Mouse (Mus musculus) frontal cortex, adult 2 months (tissue): ENCODE results near the gene Fam69a. TPM values are rescaled to one million over a fixed set of nuclear protein-coding genes. Genes with fewer than 3 reads are reported as not detected.
A peak's percentile ranks its signal among the peaks of the same experiment; 100 is the strongest.
"Not testable (repeated sequence)": the region's sequence is repeated elsewhere in the genome, so short reads cannot be mapped to it uniquely, and the experiment has no call there.

Experiments
- DNase-seq, 2 experiments: peaks; one replicate each; pipeline ENCODE4 v3.0.0; 2022; ENCODE audit warnings: low spot score in 1 of 2; ENCODE audit errors: extremely low spot score in 1 of 2
- polyA plus RNA-seq: library from polyadenylated mRNA; depleted of rRNA; stranded (reverse); fragments of >200 nt; gene quantifications from 2 replicates; pipeline ENCODE4 v1.2.3, GENCODE M21; 2012

Fam69a gene
- polyA plus RNA-seq, 1 experiment, result 17.9 TPM

- no peak for DNase-seq
These were observed 2.9 kb downstream of the Fam69a start for GRCm38 (mm10) chr5:107983946-107984345.

GRCm38 (mm10) chr5:107982016-107982415 is 4.9 kb downstream of the Fam69a start:
- DNase-seq, result no peak

GRCm38 (mm10) chr5:107979901-107980300 is 7.0 kb downstream of the Fam69a start:
- no peak for DNase-seq

GRCm38 (mm10) chr5:107978289-107979035 is 8.4 kb downstream of the Fam69a start:
- DNase-seq, result no peak

- DNase-seq, result no peak
These were observed 9.1 kb downstream of the Fam69a start for GRCm38 (mm10) chr5:107977640-107978288.

GRCm38 (mm10) chr5:107973310-107973709 is 13.6 kb downstream of the Fam69a start:
- no peak for DNase-seq

GRCm38 (mm10) chr5:107972444-107973272 is 14.2 kb downstream of the Fam69a start:
- DNase-seq, result no peak

GRCm38 (mm10) chr5:107971069-107971468 is 15.8 kb downstream of the Fam69a start:
- no peak for DNase-seq

- DNase-seq, result not testable (repeated sequence)
These were observed 17.1 kb downstream of the Fam69a start for GRCm38 (mm10) chr5:107969818-107970217.

- DNase-seq, result peak in 1 of 2 experiments; percentile 17
These were observed 18.8 kb downstream of the Fam69a start for GRCm38 (mm10) chr5:107968079-107968478.

- no peak for DNase-seq
These were observed 19.9 kb downstream of the Fam69a start for GRCm38 (mm10) chr5:107966841-107967457.

GRCm38 (mm10) chr5:107966156-107966555 is 20.7 kb downstream of the Fam69a start:
- DNase-seq, result no peak

- DNase-seq, result no peak
These were observed 21.4 kb downstream of the Fam69a start for GRCm38 (mm10) chr5:107965355-107965991.

- no peak for DNase-seq
These were observed 22.7 kb downstream of the Fam69a start for GRCm38 (mm10) chr5:107964031-107964758.

GRCm38 (mm10) chr5:107961438-107962251 is 25.2 kb downstream of the Fam69a start:
- DNase-seq, result peak; percentile 17 to 75

GRCm38 (mm10) chr5:107960532-107961202 is 26.2 kb downstream of the Fam69a start:
- DNase-seq, result no peak

GRCm38 (mm10) chr5:107959624-107960300 is 27.1 kb downstream of the Fam69a start:
- DNase-seq, result no peak

- DNase-seq, result no peak
These were observed 36.2 kb downstream of the Fam69a start for GRCm38 (mm10) chr5:107950643-107951042.
